Mouse (Mus musculus): ENCODE measurements around the gene Angptl6. TPM values are rescaled to one million over a fixed set of nuclear protein-coding genes. Genes with fewer than 3 reads are reported as not detected.

Gene Angptl6
- total RNA-seq (2021), result 10 to 100 TPM in 1 of 2 experiments, 1 to 10 TPM in 1; 9.7 to 11.7 TPM
- long read RNA-seq, experiment 1, partial matches to known transcripts, result 17 of 20 reads
- long read RNA-seq, experiment 1, other reads (novel, unspliced or antisense), result 3 of 20 reads
- long read RNA-seq, experiment 2, partial matches to known transcripts, result 19 of 20 reads
- long read RNA-seq, experiment 2, other reads (novel, unspliced or antisense), result 1 of 20 reads

GRCm38 (mm10) chr9:20879097-20879792 is at the start of gene Angptl6:
Gene Angptl6, minus strand, starts transcription at chr9:20879727.
- no peak for DNase-seq (ENCODE audit: low spot score in 2 of 2)

- DNase-seq (ENCODE audit: low spot score in 2 of 2), result no peak
These were observed 43.7 kb upstream of the Angptl6 start for GRCm38 (mm10) chr9:20923258-20923657.

- no peak for DNase-seq (ENCODE audit: low spot score in 2 of 2)
These were observed 36.6 kb upstream of the Angptl6 start for GRCm38 (mm10) chr9:20916160-20916559.

- peak; percentile 55 to 59 for DNase-seq (ENCODE audit: low spot score in 2 of 2)
These were observed 30.4 kb upstream of the Angptl6 start for GRCm38 (mm10) chr9:20909948-20910347.

- DNase-seq (ENCODE audit: low spot score in 2 of 2), result no peak
These were observed 22.6 kb upstream of the Angptl6 start for GRCm38 (mm10) chr9:20902174-20902491.

- DNase-seq (ENCODE audit: low spot score in 2 of 2), result peak in 1 of 2 experiments; percentile 37
These were observed 22.1 kb upstream of the Angptl6 start for GRCm38 (mm10) chr9:20901466-20902173.

GRCm38 (mm10) chr9:20898511-20899073 is 19.1 kb upstream of the Angptl6 start, which contains the start of gene Eif3g:
Gene Eif3g, minus strand, starts transcription at chr9:20898623.
- DNase-seq (ENCODE audit: low spot score in 2 of 2), result peak; percentile 85

- DNase-seq (ENCODE audit: low spot score in 2 of 2), result no peak
These were observed 18.4 kb upstream of the Angptl6 start for GRCm38 (mm10) chr9:20897736-20898510.

GRCm38 (mm10) chr9:20895382-20895781 is 15.9 kb upstream of the Angptl6 start:
- no peak for DNase-seq (ENCODE audit: low spot score in 2 of 2)

- no peak for DNase-seq (ENCODE audit: low spot score in 2 of 2)
These were observed 15.1 kb upstream of the Angptl6 start for GRCm38 (mm10) chr9:20894629-20895028.

- no peak for DNase-seq (ENCODE audit: low spot score in 2 of 2)
These were observed 14.2 kb upstream of the Angptl6 start for GRCm38 (mm10) chr9:20893590-20894343.

GRCm38 (mm10) chr9:20893069-20893468 is 13.5 kb upstream of the Angptl6 start:
- no peak for DNase-seq (ENCODE audit: low spot score in 2 of 2)

- DNase-seq (ENCODE audit: low spot score in 2 of 2), result no peak
These were observed 12.7 kb upstream of the Angptl6 start for GRCm38 (mm10) chr9:20892104-20892653.

- DNase-seq (ENCODE audit: low spot score in 2 of 2), result no peak
These were observed 12.0 kb upstream of the Angptl6 start for GRCm38 (mm10) chr9:20891339-20892103.

- DNase-seq (ENCODE audit: low spot score in 2 of 2), result no peak
These were observed 10.9 kb upstream of the Angptl6 start for GRCm38 (mm10) chr9:20890411-20890810.

- no peak for DNase-seq (ENCODE audit: low spot score in 2 of 2)
These were observed 9.9 kb upstream of the Angptl6 start for GRCm38 (mm10) chr9:20889185-20890141.

GRCm38 (mm10) chr9:20888386-20888765 is 8.8 kb upstream of the Angptl6 start:
- no peak for DNase-seq (ENCODE audit: low spot score in 2 of 2)

GRCm38 (mm10) chr9:20887704-20888385 is 8.3 kb upstream of the Angptl6 start, which contains the start of gene Ppan:
Gene Ppan, plus strand, starts transcription at chr9:20888175.
- peak; percentile 97 to 98 for DNase-seq (ENCODE audit: low spot score in 2 of 2)

All from left cerebral cortex, adult 18-20 months (tissue).